Mouse (Mus musculus): ENCODE data around the gene 4930432K21Rik.

4930432K21Rik gene

DNA sequence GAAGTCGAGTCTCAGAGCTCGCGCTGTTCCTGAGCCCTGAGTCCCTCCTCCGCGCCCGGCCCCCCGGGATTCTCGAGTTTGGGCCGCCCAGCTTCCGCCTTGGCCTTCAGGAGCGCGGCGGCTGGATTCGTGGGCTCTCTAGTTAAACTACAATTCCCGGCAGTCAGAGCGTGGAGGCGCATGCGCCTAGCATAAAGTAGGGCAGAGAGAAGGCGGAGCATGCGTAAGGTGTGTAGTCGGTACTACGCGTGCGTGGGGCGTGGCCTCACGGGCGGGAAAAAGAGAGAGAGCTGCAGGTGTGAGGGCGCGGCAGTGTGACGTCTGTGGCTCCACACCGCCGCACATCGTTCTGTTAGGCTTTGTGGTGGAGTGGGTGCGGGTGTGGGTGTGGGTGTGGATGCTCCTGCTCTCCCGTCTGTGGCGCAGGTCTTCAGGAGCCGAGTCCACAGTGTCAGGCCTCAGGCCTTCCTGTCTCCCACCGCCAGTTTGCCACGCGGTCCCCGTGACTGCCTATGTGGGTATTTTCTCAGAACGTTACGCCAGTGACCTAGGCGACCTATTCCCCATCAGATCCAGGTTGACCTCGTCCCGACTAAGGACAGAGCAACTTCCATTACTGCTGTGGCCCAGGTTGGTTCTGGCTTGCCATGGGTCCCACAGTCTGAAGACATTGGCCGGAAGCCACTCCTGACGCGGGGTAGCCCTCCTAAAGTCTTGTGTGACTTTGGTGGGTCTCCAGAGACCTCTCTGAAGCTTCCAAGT, at the start of gene 4930432K21Rik, which contains the start of gene Cc2d1a:
Gene 4930432K21Rik, plus strand, starts transcription at position 257 of the 762 bp plus-strand sequence.
Gene Cc2d1a, minus strand, starts transcription at position 168 of the 762 bp plus-strand sequence.
- DNase-seq = peak; percentile 97

- DNase-seq = no peak
Measured at GRCm38 (mm10) chr8:84098376-84098775, 49.4 kb upstream of the 4930432K21Rik start.

GRCm38 (mm10) chr8:84101476-84102270, 46.2 kb upstream of the 4930432K21Rik start:
- peak; percentile 59 for DNase-seq

DNA sequence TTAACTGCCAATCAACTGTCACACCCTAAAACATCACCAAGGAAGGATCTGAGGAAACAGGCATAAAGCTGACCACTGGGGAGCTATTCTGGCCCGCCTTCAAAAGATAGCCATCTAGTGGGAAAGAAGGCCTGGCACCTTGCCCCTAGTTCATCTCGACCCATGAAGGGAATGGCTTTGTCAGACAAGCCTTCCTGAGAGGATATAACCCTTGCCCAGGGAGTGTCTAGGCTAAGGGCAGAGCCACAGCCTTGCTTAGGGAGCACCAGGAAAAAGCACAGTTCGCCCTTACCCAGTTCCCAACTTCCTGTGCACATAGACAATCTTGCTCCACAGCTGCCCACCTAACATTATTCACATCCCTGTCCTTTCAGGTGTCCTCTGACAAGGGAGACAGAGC, 44.2 kb upstream of the 4930432K21Rik start:
- peak; percentile 66 to 75 for DNase-seq

GRCm38 (mm10) chr8:84104221-84104620, 43.6 kb upstream of the 4930432K21Rik start:
- peak; percentile 48 to 49 for DNase-seq

GRCm38 (mm10) chr8:84104697-84105609, 42.9 kb upstream of the 4930432K21Rik start, which contains the start of gene Dcaf15:
Gene Dcaf15, minus strand, starts transcription at chr8:84104768.
- DNase-seq = peak; percentile 98 to 99

GRCm38 (mm10) chr8:84105676-84106075, 42.1 kb upstream of the 4930432K21Rik start:
- DNase-seq = no peak

DNA sequence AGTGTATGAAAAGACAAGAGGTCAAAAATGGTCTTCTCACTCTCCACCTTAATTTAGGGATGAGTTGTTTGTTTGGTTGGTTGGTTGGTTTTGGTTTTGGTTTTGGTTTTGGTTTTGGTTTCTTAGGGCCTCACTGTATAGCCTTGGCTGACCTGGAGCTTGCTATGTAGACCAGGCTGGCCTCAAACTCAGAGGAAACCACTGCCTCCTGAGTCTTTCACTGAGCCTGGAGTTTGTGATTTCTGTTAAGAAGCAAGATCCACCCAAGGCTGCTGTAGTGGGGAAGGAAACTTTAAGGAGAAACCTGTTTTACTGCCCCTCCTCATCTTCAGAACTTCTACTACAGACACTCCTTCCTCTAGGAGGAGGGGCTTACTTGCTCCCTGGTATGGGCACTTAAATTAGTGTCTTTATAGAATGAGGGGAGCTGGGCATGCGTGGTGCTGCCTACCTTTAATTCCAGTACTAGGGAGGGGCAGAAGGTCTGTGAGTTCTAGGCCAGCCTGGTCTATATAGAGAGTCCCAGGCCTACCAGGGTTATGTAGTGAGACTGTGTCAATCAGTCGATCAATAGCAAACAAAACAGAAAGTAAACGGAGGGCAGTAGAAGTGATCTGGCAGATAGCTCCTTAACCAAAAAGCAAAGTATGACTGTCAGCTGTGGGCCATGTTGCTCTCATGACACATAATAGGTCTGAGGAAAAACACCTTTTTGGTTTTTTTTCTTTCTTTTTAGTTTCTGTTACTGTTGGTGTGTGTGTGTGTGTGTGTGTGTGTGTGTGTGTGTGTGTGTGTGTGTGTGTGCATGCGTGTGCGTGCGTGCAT, 41.4 kb upstream of the 4930432K21Rik start:
- DNase-seq = no peak

GRCm38 (mm10) chr8:84115646-84116045, 32.2 kb upstream of the 4930432K21Rik start:
- no peak for DNase-seq

DNA sequence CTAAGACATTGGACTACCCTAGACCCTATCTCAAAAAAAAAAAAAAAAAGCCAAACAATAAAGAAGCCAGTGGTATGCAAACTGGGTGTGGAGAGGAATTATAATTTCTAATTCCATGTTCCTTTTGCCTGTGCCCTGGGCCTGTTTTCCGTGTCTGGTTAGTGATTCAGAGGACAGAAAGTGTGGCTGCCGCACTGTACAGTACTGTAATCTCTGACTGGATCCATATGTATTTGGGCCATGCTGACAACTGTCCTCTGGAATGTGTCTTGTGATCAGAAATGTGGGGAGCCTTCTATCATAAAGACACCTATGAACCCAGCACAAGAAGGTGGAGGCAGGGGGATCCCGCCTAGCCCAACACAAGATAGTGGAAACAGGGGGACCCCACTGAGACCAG, 25.7 kb upstream of the 4930432K21Rik start:
- no peak for DNase-seq

DNA sequence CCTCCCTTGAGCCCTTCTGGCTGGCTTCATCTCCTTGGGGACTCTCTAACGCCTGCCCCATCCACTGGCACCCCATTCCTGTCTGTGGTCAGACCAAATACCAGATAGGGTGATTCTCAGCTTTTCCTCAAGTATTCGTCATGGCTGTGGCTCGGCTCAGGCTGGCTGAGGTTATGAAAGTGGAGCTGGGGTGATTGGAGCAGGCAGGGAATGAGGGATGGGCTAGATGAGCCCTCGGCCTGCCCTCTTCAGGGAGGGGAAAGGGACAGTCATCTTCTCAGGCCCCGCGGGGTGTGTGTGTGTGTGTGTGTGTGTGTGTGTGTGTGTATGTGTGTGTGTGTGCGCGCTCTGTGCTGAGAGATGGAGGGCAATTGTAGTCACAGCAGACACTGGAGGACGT, 22.2 kb upstream of the 4930432K21Rik start, which contains the start of gene Podnl1:
Gene Podnl1, plus strand, starts transcription at position 334 of the 400 bp plus-strand sequence.
- DNase-seq = no peak

GRCm38 (mm10) chr8:84126742-84127141, 21.1 kb upstream of the 4930432K21Rik start:
- no peak for DNase-seq

GRCm38 (mm10) chr8:84127202-84127901, 20.5 kb upstream of the 4930432K21Rik start:
- no peak for DNase-seq

DNA sequence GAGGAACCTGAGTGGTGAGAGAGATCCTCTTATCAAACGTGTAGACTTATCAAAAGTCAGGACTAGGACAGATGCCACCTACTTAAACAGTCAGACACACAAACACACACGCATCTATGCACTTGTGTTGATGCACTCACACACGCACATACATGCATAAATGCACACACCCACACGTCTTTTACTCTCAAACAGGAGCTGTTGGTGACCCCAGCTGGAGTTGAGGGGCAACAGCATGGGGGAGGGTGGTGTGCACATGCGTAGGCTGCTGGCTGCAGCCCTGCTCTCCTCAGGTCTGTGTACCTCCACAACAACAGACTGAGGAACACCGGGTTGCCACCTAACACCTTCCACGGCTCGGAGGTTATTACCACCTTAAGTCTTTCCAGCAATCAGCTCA, 19.5 kb upstream of the 4930432K21Rik start:
- DNase-seq = no peak

GRCm38 (mm10) chr8:84130806-84131205, 17.0 kb upstream of the 4930432K21Rik start:
- peak; percentile 29 to 58 for DNase-seq

GRCm38 (mm10) chr8:84132225-84132624, 15.6 kb upstream of the 4930432K21Rik start:
- no peak for DNase-seq

DNA sequence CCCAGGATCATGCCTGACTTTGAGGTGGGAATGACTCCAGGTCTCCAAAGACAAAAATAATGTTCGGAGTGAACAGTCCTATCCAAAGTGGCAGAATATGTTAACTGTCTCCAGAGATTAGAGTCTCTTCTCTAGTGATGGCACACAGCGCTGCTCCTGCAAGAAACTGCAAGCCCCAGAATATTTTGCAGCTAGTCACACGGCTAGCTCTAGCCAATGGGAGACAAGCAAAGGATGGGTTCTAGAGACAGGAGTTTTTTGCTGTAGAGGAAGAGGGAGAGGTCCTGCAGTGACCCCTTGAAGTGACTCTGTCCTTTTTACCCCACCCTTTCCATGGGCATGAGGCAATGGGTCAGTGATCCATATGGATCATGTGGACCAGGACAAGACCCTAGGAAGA, 10.0 kb upstream of the 4930432K21Rik start:
- DNase-seq = no peak

DNA sequence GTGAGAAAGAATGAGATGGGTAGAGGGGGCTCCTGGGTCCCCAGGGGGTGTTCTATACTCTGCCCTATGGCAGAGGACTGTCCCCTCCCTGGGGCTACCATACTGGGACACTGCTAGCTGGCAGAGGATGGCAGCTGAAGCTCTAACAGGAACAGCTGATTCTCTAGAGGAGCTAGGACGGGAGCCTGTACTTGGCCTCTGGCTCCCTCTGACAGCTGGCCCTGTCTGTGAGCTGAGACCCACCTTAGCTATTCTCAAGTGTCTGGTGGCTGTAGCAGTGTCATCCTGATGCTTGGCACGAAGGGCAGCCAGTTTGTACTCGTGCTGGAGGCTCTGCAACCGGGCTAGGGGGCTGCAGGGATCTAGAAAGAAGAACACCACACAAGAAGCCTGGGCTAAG, 7.0 kb upstream of the 4930432K21Rik start:
- DNase-seq = no peak

- no peak for DNase-seq
Measured at GRCm38 (mm10) chr8:84144636-84145245, 3.1 kb upstream of the 4930432K21Rik start.

DNA sequence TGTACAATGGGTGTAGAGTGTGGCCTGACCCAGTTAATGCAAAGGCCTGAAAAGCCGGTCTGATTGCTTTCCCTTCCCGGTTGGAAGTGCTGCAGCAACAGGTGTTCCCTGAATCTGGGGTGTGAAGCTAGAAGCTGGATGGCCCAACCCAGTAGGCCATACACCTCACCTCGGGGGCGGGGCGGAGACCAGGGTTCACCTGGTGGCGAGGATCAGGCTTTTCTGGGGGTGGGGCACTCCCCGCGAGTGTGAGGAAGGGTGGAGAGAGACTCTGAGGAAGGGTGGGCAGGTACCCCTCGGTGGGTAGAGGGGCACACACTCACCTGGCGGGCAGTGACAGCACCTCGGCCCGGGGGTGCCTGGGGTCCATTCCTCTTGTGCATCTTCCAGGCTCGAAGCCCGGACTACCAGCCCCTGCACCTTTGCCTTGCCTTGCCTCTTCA, 480 bp upstream of the 4930432K21Rik start:
- DNase-seq = peak in 1 of 2 experiments; percentile 49

DNA sequence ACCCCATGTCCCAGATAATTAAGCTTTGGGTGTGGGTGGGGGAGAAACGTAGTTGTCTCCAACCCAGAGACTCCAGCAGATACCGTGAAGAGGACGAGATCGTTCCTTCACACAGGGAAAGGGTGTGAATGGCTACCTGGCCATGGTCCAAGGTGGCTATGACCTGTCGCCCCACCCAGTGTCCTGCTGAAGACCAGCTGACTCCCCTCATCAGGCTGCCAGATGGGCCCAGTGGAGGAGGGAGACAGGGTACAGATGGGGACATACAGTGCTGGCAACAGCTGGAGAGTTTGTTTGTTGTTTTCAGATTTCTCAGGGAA, 666 bp downstream of the 4930432K21Rik start:
- peak in 1 of 2 experiments; percentile 11 for DNase-seq

Measured in kidney, adult 8-10 months (tissue).